Mouse (Mus musculus) kidney, postnatal 4 days (tissue): ENCODE data around the gene Dtnb.

Experiments
- DNase-seq, 2 experiments: peaks; one replicate each; pipeline ENCODE4 v3.0.0; 2021; ENCODE audit warnings: mixed read lengths in 2 of 2

The Dtnb gene

DNA sequence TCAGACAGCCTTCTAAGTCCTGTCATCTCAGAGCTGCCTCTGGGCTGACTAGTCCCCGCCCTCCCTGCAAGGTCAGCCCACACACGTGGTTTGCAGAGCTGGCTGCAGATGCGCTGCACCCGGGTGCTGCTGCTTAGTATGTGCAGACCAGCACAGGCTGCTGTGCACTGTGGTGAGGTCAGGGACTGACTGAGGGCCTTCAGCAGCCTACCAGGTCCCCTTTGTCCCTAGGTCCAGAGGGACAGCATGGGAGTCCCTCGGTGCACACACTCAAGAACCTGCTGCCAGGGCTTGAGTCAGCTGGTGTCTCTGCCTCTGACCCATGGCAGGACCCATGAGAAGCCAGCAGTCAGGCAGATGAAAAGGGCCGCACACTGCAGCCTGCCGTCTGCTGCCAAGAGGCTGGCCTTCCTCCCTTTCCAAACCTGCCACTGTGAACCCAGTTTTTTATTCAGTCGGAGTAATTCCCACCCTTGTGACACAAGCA, 208.3 kb downstream of the Dtnb start:
- peak; percentile 72 to 84 for DNase-seq

DNA sequence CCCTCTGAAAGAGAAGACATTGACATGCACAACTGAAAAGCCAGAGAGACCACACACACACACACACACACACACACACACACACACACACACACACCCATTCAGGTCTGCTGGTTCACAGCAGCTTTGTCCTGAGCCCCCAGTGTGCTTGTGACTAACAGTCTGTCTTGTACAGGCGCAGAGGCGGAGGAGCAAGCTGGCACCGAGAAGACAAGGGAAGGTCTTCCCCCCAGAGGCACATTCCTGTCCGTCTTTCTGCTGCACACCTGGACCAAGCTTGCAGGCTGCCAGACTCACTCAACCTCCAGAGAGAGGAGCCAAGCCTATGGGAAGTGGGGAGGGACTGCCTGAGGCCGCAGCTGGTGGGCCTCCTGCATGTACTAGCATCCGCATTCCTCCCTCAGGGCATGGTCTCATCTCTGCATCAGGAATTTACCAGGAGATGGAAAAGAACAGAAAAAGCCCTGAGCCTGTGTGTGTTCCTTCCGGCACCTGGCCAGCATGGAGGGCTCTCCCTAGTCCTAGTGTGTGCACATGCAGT, 208.8 kb downstream of the Dtnb start:
- DNase-seq = peak; percentile 56 to 77

DNA sequence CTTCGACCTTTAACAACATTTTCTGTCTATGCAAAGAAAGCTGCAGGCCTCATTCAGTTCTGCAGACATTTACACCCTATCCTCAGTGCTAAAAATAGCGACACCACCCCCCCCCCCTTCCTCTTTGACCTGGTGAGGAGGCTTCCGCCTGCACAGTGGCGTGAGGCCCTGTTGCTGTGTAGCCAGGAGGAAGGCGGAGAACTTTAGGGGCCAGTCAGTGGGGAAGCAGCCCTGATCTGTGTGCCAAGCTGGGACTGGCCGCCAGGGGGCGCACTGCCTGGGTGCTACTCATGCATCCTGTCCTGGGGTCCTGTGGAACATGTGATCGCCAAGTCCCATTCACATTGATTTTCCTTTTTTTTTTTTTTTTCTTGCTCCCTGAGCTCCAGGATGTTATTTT, 209.3 kb downstream of the Dtnb start:
- peak; percentile 97 to 98 for DNase-seq

DNA sequence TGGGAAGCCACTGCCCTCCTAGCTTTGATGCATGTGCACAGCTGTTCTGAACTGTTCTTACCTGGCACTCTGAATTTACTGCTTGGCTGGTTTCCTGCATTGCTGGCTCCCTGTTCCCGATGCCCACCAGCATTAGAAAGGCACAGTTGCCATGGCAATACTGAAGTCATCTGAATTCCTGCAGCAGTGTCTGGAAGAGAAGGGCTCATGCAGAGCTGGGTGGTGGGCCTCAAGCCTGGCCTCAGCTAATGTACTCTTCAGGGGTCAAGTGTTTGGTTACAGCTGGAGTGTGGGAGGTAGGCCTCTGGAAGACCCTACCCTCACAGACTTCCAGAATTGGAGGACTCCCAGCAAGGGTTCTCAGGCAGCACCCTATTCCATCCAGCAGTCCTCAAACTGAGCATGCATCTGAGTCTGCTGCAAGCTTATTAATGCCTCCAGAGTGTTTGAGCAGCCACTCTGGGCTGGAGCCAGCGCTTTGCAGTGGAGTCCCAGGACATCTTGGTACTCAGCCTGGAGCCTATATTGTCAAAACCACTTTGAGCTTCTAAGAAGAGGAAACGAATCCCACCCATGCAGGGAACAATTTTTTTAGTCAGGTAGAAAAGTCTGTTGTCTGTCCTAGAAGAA, 211.1 kb downstream of the Dtnb start:
- no peak for DNase-seq

DNA sequence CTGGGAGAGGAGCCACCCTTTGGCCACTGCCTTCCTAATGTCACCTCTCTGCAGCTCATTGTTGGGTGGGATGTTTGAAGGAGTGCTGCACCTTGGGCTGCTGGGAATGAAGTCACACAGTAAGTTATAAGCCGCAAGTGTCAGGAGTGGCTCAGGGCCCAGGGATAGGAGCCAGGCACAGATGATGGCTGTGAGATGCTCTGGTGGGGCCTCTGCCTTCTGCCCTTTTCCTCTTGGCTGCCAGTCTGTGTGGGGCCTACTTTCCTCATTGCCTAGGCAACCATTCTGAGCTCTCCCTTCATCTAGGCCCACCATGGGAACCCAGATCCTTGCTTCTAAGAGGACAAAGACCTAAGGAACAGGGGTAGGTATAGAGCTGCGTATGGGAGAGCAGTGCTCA, 212.1 kb downstream of the Dtnb start:
- DNase-seq = no peak

DNA sequence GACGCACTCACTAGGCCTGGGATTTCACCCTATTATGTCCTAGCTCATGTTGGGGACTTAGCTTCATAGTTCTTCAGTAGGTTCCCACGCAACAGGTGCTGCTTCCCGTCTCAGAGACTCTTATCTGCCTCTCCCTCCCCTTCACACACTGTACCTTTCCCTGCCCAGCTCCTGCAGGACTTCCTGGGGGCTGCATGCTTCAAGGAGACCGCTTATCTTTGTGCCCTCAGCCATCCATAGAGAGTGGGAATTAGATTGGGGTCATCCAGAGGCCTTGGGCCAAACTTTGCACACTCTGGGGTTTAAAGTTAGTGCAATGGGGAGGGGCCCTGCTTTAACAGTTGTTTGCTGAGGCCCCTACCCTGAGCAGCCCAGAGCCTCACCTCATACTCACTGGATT, 212.5 kb downstream of the Dtnb start:
- no peak for DNase-seq

DNA sequence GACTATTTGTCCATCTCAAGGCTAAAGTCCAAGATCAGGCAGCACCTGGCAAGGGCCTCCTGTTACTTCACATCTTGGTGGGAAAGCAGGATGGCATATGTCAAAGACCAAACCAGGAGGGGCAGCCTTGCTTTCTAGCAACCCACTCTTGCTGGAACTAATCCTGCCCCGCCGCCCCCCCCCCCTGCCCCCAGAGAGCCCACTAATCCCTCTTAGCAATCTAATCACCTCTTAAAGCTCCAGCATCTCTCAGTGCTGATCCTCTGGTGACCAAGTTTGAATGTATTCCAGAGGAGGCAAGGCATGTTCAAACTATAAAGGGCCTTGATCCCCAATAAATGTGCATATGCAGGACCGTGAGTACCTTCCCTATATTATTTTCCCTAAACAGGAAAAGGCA, 214.9 kb downstream of the Dtnb start:
- DNase-seq = no peak

DNA sequence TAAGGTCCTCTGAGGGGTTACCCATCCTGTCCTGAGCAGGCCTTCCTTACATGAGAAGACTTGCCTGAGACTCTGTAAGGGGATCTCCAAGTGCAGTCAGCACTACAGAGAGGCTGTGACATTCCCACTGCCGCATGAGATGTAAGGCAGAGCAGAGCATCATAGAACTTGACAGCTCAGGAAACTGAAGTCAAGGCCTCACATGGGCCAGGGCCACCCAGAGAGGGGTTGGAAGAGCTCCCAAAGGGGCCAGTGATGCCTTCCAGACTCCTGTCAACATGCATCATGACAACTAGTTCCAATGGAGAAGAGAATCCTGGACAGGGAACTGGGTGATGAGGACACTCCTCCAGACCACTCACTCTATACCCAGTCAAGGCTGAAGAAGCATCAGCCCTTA, 215.4 kb downstream of the Dtnb start:
- DNase-seq = peak in 1 of 2 experiments; percentile 55

DNA sequence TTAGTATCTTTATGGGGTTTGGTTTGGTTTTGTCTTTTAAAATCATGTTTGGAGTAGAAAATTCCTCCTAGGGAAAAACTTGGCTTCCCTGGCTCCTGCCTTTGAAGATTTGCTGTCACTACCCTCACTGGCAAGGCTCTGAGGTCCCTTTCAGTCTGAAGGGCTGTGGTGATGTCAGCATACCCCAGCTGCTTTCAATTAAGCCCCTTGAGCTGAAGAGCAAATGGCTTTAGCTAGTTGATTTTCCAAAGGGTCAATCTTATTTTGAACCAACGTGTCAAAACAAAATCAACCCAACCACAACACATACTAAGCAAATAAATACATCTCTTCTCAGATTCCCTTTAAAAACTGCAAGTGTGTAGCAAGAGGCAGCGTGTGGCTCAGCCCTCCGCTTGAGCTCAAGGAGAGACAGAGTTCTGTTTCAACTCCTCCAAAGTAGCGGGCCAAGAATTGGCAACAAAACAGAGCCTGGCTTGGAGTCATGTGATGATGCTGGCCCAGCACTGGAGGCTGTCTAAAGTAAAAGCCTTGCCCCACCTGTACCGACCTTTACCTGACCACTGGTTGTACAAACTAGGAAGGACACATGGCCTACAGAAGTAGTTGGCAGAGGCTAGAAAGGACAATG, 216.4 kb downstream of the Dtnb start:
- no peak for DNase-seq

DNA sequence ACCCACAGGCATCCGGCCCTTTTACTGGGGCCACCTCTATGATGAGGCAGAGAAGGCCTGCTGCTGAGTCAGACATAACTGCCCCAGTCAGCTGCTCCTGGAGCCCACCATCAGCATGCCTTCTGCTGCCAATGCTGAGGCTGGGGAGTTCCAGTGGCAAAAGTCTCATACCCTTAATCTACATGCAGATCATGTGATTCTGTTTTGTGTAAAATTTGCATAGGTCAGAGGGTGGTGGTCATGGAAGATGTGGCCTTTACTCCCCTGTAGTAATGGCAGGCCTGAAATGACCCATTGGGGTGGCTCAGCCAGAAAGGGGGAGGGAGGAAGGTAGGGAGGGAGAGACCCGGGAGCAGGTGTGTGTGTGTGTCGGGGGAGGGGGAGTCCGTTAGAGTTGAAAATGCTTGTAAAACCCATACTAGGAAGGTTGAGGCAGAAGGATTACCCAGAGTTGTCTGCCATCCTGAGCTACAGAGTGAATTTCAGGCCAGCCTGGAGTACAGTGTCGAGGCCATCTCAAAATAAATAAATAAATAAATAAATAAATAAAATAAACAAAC, 217.5 kb downstream of the Dtnb start:
- DNase-seq = no peak

DNA sequence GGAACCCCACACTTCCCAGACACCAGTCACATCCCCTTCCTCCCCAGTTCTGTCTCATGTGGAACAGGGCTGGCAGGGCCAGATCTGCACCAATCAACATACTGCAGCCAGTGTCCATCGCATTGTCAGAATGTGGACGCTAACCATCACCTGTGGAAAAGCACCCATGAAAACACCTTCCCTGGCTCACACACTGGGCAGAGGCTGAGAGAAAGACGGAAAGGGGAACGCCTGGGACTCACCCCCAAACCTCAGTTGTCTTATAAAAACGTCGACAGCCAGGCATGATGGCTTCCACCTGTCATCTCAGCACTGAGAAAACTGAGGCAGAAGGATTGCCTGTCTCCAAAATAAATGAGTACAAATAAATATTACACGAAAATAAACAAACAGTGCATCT, 219.1 kb downstream of the Dtnb start:
- DNase-seq = no peak

DNA sequence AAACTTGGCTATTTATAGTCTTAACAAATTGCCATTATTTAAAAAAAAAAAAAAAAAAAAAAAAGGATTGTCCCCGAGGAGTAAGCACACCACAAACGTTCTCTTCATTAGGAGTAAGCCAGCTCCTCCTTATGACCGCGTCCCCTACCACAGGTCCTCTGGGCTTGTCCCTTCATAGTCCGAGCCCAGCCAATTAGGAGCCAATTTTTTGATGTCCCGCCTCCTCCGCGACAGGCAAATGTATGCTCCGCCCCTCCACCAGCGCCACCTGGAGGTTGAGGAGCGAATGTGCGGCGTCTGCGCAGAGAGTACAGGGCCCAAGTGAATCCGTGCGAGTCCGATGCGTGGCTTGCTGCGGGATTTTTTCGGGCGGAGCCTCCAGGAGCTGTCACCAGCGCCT, 219.6 kb downstream of the Dtnb start:
- peak; percentile 97 to 98 for DNase-seq

DNA sequence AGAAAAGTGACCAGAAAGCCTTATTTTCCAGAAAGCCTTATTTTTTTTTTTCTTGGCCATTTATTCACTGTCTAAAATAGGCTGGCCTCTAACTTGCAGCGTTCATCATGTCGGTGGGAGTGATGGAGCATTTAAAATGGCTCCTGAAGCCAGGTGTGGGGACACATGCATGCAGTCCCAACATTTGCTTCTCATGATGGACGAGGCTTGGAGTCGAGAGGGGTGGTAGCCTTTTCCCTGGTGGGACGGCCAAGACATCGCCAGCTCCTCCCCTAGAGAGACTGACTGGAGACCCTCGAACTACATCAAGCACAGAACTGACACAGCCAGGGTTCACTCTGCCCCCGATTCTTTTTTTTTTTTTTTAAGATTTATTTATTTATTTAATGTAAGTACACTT, 220.1 kb downstream of the Dtnb start:
- DNase-seq = no peak

DNA sequence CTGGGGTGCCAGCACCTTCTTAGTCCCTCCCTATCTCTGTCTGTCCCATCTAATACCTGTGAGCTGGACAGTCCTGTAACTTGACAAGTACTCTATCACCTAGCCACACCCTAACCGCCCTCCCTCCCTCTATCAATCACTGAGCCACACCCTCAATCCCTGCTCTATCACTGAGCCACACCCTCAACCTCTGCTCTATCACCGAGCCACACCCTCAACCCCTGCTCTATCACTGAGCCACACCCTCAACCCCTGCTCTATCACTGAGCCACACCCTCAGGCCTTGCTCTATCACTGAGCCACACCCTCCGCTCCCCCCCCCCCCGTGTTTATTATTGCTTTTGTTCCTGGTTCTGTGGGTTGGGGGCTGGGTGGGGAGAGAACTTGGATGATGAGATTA, 223.4 kb downstream of the Dtnb start:
- DNase-seq = no peak

DNA sequence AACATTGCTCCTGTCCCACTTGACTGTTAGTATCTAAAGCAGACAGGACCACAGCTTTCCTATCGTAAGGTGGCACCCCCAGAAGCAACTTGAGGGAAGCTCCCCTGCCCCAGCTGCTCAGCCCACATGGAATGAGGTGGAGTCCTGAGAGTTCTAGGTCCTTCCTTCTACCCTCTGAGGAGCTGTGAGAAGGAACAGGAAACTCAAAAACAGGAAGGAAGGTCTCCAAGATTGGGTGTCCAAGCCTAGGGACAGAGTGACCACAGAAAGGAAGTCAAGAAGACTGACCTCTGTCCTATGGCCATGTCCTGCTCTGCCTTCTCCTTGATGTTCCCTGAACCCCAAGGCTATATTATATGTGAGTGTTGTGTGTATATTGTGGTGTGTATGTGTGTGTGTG, 227.4 kb downstream of the Dtnb start:
- no peak for DNase-seq

DNA sequence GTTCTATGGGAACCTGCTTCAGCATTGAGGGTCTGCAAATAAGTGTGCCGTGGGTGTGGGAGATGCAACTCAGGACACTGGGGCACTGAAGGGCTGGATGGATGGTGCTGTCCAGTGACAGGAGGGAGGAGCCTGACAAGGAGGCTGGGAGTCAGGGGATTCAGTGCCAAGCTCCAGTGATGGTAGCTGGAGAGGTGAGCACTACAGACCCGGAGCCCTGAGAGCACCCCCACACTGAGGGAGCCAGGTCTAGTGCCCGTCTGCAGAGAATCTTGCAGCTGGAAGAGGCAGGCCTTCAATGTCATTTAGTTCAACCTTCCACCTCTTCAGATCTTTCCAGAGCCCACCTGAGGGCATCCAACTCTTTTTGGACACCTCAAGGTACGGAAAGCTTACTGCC, 233.7 kb downstream of the Dtnb start, which contains the start of gene Dnmt3a:
Gene Dnmt3a (plus strand): TSS at position 156 of the 400 bp plus-strand sequence.
- no peak for DNase-seq

DNA sequence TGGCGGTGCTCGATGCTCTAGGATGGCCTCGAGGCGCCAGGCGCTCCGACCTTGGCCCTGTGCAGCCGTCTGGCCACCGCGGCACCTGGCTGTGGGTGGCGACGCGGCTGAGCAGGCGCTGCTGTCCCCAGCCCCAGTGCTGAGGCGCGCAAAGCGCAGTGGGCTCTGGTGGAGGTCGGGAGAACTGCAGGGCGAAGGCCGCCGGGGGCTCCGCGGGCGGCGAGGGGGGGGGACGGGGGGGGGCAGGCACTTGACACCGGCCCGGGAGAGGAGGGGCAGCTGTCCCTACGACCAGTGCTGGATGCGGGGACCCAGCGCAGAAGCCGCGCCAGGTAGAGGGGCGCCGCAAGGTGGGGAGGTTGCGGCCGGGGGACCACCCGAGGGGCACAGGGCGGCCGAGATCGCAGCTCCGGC, 234.1 kb downstream of the Dtnb start:
- peak; percentile 91 to 94 for DNase-seq

DNA sequence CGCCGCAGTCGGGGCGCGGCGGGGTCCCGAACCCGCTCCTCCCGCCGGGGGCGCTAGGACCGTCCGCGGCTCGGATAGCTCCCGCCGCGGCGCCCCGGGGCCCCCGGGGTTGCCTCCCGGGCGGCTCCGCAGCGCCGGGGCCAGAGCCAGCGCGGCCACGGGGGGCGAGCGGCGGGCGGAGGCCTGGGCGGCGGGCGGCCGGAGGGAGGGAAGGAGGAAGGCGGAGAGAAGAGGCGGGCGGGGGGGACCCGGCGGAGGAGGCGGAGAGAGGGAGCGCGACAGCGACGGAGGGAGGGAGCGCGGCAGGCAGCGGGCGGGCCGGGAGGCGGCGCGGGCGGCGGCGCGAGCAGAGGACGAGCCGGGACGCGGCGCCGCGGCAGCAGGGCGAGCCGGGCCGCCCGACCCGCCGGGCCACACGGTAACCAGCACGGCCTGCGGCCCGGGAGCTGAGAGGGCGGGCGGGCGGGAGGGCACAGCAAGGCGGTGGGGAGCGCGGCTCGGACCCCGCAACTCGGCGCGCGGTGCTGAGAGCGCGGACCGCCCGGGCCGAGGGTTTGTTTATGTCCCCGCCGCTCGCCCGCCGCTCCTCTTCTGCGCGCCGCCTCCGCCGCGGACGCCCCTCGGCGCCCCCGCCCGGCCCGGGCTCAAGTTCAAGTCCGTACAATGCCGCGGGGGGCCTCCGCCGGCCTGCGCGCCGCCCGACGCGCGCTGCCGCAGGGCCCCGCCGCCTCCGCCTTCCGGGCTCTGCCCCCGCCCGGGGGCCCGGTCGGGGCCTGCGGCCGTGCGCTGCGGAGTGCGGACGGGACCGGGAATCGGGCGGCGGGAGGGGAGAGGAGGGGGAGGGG, 234.7 kb downstream of the Dtnb start:
- DNase-seq = peak; percentile 84 to 89

DNA sequence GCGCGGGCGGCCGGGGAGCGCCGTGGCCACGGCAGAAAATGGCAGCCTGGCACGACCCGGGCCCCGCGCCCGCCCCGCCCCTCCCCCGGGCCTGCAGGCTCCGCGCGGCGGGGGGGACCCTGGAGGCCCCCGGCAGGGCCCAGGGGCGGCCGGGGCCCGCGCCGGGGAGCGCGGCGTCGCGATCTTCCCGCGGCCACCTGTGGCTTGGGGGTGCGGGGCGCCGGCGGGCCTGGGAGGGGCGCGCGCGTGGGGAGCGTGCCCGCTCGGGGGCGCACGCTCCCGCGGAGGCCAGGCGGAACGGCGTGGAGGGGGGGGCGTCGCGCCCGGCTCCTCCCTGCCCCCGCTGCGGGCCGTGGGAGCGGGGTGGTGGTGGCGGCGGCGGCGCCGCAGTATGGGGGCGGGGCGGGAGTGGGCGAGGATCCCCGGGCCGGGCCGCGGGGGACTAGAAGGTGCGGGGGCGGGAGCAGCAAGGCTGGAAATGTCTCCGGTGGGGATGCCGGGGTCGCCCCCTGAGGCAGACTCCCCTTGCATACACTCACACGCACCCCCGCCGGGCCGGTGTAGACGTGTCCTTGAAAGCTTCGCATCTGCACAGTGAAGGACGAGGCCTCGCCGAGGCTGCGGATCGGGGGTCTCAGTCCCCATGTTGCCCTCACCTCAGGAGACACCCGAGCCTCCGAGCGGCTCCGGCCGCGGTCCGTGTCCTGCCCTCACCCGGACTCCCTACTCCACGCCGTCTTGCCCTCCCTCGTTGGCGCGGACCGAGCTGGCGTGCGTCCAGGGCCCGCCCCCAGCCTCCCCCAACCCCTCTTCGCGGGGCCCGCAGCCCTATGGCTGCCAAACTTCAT, 235.6 kb downstream of the Dtnb start:
- DNase-seq = peak; percentile 85 to 90

DNA sequence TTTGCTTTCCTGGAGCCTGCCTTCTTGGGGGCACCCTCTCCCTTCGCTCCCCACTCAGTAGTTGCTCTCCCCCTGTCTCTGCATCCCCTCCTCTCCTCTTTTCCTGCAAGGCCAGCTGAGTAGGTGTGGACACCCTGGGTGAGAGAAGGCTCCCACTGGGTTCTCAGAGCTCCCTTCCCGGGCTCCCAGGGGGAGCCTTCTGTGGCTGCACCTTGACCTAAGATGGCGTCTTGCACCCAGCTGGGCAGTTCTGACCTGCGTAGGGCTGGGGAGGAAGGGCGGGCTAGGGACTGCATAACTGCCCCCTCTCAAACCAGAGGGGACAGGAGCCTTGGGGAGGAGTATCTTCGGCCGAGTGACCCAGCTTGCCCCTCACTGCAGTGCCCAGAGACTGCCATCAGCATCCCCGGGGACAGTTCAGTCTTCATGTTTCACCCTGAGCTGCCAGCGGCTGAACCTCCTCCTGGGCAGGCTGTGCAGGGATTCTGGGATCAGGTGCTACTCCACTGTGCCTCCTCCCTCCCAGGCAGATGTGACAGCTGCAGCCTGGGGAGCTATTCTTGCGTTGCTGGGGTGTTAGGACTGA, 236.3 kb downstream of the Dtnb start:
- DNase-seq = peak; percentile 63 to 78

DNA sequence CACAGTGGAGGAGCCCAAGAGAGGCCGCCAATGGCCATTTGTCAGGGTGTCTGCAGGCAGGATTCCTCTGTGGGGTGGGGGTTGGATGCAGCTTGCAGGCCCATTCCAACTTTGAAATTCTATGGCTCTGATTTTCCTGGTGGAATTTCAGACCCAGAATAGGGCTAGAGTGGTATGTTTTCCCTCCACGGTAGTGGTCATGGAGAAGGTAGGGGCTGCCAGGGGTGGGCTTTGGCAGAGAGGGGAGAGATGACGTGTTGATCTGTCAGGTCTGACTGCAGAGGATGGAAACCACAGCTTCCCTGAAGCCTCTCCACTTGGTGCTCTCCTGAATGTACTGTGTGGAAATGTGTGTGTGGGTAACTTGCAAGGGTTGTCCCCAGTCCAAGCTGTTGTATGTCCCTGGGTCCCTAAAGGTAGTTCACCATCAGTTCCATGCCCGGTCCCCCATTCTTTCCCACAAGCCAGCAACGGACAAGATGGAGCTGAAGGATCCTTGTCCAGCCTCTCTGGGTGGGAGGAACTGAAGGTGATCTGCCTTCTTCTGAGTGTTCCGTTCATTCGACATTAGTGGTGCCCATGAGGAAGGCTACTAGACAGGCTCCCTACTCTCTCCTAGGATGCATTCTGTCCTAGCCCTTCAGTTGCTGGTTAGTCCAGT, 237.5 kb downstream of the Dtnb start:
- peak in 1 of 2 experiments; percentile 37 for DNase-seq
